Mouse (Mus musculus) liver, embryonic 18 days (tissue): Measurements from ENCODE around the gene Diras2. TPM values are rescaled to one million over a fixed set of nuclear protein-coding genes. Genes with fewer than 3 reads are reported as not detected.

Source experiments
- polyA plus RNA-seq: library from polyadenylated mRNA; depleted of rRNA; stranded (reverse); fragments of >200 nt; gene quantifications from 2 replicates; pipeline ENCODE4 v1.2.3, GENCODE M21; 2012; rRNA removed

Diras2 gene
- 0.43 and 0.55 TPM in 2 replicates for polyA plus RNA-seq

DNA sequence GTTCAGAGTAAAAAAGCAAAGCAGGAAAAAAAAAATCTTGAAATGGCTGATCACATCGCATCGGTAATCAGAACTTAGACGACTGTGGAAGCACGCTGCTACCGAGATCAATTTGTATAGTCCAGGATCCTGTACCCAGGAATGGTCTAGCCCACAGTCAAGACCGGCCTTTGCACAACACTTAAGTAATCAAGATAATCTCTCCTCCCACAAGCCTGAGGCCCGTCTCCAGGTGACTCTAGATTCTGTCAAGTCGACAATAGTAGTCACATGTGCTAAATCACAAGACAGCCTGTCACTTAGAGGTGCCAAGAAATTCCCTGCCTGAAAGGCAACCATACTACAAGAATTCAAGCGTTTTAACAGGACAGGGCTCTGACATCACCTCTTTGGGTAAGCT, at the start of gene Diras2:
Diras2 (minus strand) TSS at position 159 of the 400 bp plus-strand sequence.

Other genes with a start within 250 kb of the Diras2 start
- 7.0 and 7.5 TPM in 2 replicates for gene Syk, start 51.9 kb upstream of the Diras2 start, polyA plus RNA-seq